Mouse (Mus musculus) thymus, postnatal 10 days (tissue): ENCODE measurements around the gene Naxe.
A peak's percentile ranks its signal among the peaks of the same experiment; 100 is the strongest.

ENCODE experiments used
- DNase-seq, 2 experiments: peaks; one replicate each; pipeline ENCODE4 v3.0.0; 2021; ENCODE audit warnings: low spot score in 2 of 2

Naxe gene

GRCm38 (mm10) chr3:88057030-88057429, 1.3 kb downstream of the Naxe start:
- DNase-seq: no peak

- DNase-seq: no peak
Observed at GRCm38 (mm10) chr3:88049532-88049931, 8.8 kb downstream of the Naxe start.

GRCm38 (mm10) chr3:88042661-88043421, 15.5 kb downstream of the Naxe start, which contains the start of gene Gpatch4:
Gene Gpatch4 (plus strand): TSS chr3:88043108.
- DNase-seq: peak; percentile 68 to 94

GRCm38 (mm10) chr3:88035561-88036293, 22.6 kb downstream of the Naxe start:
- DNase-seq: no peak

- DNase-seq: no peak
Observed at GRCm38 (mm10) chr3:88033506-88033905, 24.8 kb downstream of the Naxe start.

GRCm38 (mm10) chr3:88030608-88031395, 27.5 kb downstream of the Naxe start:
- no peak for DNase-seq

- DNase-seq: no peak
Observed at GRCm38 (mm10) chr3:88027434-88028186, 30.7 kb downstream of the Naxe start, which contains the start of gene Hapln2. Gene Hapln2 (minus strand): TSS chr3:88027583.

- no peak for DNase-seq
Observed at GRCm38 (mm10) chr3:88026823-88027222, 31.5 kb downstream of the Naxe start.

GRCm38 (mm10) chr3:88023192-88024074, 34.9 kb downstream of the Naxe start:
- DNase-seq: no peak

- DNase-seq: peak; percentile 28 to 51
Observed at GRCm38 (mm10) chr3:88022322-88023191, 35.7 kb downstream of the Naxe start.

- DNase-seq: peak in 1 of 2 experiments; percentile 34
Observed at GRCm38 (mm10) chr3:88010634-88011265, 47.5 kb downstream of the Naxe start.
